Mouse (Mus musculus) B cell, adult (primary cell): Measurements from ENCODE around the gene Lad1. TPM values are rescaled to one million over a fixed set of nuclear protein-coding genes. Genes with fewer than 3 reads are reported as not detected.

Source experiments
- total RNA-seq: library from RNA; stranded (reverse); gene quantifications from 4 replicates; pipeline ENCODE4 v1.2.4, GENCODE M21; 2023; ENCODE audit not compliant: inconsistent age

Lad1 gene
- not detected in 4 replicates for total RNA-seq

GRCm38 (mm10) chr1:135818481-135819086 lies at the start of gene Lad1:
Gene Lad1, plus strand, starts transcription at chr1:135818598.

GRCm38 (mm10) chr1:135778780-135779535 lies 39.4 kb upstream of the Lad1 start, which contains the start of gene Tnni1:
Gene Tnni1, plus strand, starts transcription at chr1:135779434.

GRCm38 (mm10) chr1:135835716-135836483 lies 17.5 kb downstream of the Lad1 start, which contains the start of gene Tnnt2:
Gene Tnnt2, plus strand, starts transcription at chr1:135836354.

Other genes starting within 250 kb of the Lad1 start
- 0.33 to 1.6 TPM (median 1.1 TPM) in 4 replicates for gene Nav1, start 211.3 kb upstream of the Lad1 start, total RNA-seq
- gene Csrp1, start 98.5 kb upstream of the Lad1 start, total RNA-seq: 29.9 to 32.6 TPM (median 32.0 TPM) in 4 replicates
- 1.00 TPM in 1 of 4 replicates, not detected in the others for gene Phlda3, start 52.5 kb upstream of the Lad1 start, total RNA-seq
- gene Tnni1, start 39.2 kb upstream of the Lad1 start, total RNA-seq: not detected in 4 replicates
- not detected in 4 replicates for gene Tnnt2, start 17.8 kb downstream of the Lad1 start, total RNA-seq
- not detected in 4 replicates for gene Pkp1, start 100.6 kb downstream of the Lad1 start, total RNA-seq
- 0.19 to 0.36 TPM (median 0.30 TPM) in 3 of 4 replicates, not detected in the other for gene Igfn1, start 187.7 kb downstream of the Lad1 start, total RNA-seq
- gene Tmem9, start 189.6 kb downstream of the Lad1 start, total RNA-seq: 6.6 to 11.3 TPM (median 9.2 TPM) in 4 replicates
- not detected in 4 replicates for gene Ascl5, start 232.2 kb downstream of the Lad1 start, total RNA-seq
- 5.7 to 6.8 TPM (median 5.7 TPM) in 4 replicates for gene Cacna1s, start 234.2 kb downstream of the Lad1 start, total RNA-seq